Mouse (Mus musculus) forebrain, embryonic 11.5 days (tissue): Measurements from ENCODE around the gene 2900026A02Rik. TPM values are rescaled to one million over a fixed set of nuclear protein-coding genes. Genes with fewer than 3 reads are reported as not detected.

Experiments
- ATAC-seq: fragments of 200-750 bp; cut with Nextera tagmentation; replicated peaks from 2 replicates; pipeline ENCODE4 v1.8.0; 2017; ENCODE audit warnings: moderate TSS enrichment; ENCODE audit not compliant: low FRiP score
- DNase-seq: peaks from one replicate; pipeline ENCODE4 v3.0.0-alpha.2; 2017; ENCODE audit warnings: low spot score
- H3K27ac ChIP-seq: fragments of 300-500 bp; sonication (generic); 2 replicates; pipeline ENCODE4 v1.5.1; 2014; ENCODE audit warnings: low read depth, low read length
- H3K27me3 ChIP-seq: fragments of 300-500 bp; sonication (generic); 2 replicates; pipeline ENCODE4 v1.6.1; 2014; ENCODE audit warnings: mild to moderate bottlenecking, low read length, mixed read lengths; ENCODE audit not compliant: control insufficient read depth, insufficient read depth
- H3K36me3 ChIP-seq: fragments of 300-500 bp; sonication (generic); 2 replicates; pipeline ENCODE4 v1.6.1; 2014; ENCODE audit warnings: mild to moderate bottlenecking, low read length, moderate library complexity, mixed read lengths; ENCODE audit not compliant: control insufficient read depth, insufficient read depth
- H3K4me1 ChIP-seq: fragments of 300-500 bp; sonication (generic); replicated peaks from 2 replicates; pipeline ENCODE4 v1.6.1; 2014; ENCODE audit warnings: low read length, mixed read lengths; ENCODE audit not compliant: control insufficient read depth, insufficient read depth
- H3K4me2 ChIP-seq: fragments of 300-500 bp; sonication (generic); 2 replicates; pipeline ENCODE4 v1.6.1; 2014; ENCODE audit warnings: low read depth, mild to moderate bottlenecking, low read length, moderate library complexity, mixed read lengths; ENCODE audit not compliant: severe bottlenecking
- H3K4me3 ChIP-seq: fragments of 300-500 bp; sonication (generic); 2 replicates; pipeline ENCODE4 v1.5.1; 2014; ENCODE audit warnings: low read depth, low read length
- H3K9ac ChIP-seq: fragments of 300-500 bp; sonication (generic); 2 replicates; pipeline ENCODE4 v1.6.1; 2014; ENCODE audit warnings: low read length
- H3K9me3 ChIP-seq: fragments of 300-500 bp; sonication (generic); 2 replicates; pipeline ENCODE4 v1.6.1; 2016; ENCODE audit warnings: low read length, mixed read lengths; ENCODE audit not compliant: control insufficient read depth
- WGBS: fragments of 180-500 bp; shearing (Covaris S2); extraction: QIAGEN DNeasy Blood & Tissue Kit; methylation state at CpG from one replicate; pipeline ENCODE4 v1.1.7; 2014; 5-methylcytosine and 5-hydroxymethylcytosine counted together
- polyA plus RNA-seq: library from polyadenylated mRNA; unstranded; fragments of >200 nt; fragmentation: Nextera tagmentation; extraction: Ambion mirVana; gene quantifications from 2 replicates; pipeline ENCODE4 v1.2.1, GENCODE M21; 2014

2900026A02Rik gene
- polyA plus RNA-seq, 1 experiment from 2014 or later = 3.4 TPM

DNA sequence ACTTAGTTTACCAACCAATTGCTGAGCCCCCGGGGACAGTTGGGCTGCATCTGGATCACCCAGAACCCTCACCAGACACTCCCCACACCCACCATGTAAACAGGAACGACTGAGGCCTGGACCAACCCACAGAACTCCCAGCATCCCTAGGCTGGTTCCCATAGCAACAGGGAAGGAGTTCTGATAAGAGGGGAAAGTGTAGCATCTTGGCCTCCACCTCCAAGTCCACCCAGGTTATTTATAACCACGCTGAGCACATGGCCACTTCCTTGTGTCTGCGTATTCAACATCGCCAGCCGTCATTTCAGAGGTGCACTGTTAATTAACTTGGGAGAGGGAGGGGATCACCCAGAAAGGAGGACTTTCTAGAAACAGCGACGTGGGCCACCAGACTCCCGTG is 75.9 kb downstream of the 2900026A02Rik start:
- DNase-seq = no peak
- 72% methylated on average over 9 of the region's 9 CpGs for WGBS
- Histone ChIP-seq H3K9ac (no peak overlapping the region), H3K4me2 (no peak overlapping the region), H3K27me3 (no peaks in the 10 kb centered on the region), H3K4me3 (no peak overlapping the region), H3K27ac (no peak overlapping the region), H3K4me1 (0 out of 2 replicates have a peak, but pooled peaks cover 2% of the 10 kb centered on the region), H3K9me3 (no peaks in the 10 kb centered on the region), H3K36me3 (no peaks in the 10 kb centered on the region)
- ATAC-seq = no peak

DNA sequence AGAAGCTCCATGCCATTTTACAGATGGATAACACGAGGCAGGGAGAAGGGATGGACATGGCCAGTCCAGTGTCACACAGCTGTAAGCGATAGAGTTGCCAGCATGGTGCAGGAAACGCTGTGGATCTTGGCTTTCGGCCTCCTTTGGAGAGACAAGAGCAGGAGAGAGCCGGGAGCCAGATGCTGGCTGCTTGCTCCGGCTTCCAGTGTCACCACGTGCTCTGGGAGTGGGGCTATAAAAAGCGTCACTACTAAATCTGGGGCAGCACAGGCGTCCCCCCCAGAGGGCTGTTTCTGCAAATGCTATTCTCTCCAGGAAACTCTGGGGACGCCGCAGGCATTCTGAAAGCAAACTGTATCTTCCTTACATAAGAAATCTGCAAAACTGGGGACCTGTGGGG is 78.5 kb downstream of the 2900026A02Rik start:
- Histone ChIP-seq H3K4me2 (no peak overlapping the region), H3K9me3 (no peaks in the 10 kb centered on the region), H3K9ac (no peak overlapping the region), H3K36me3 (no peaks in the 10 kb centered on the region), H3K27ac (no peak overlapping the region), H3K4me3 (no peak overlapping the region), H3K27me3 (peaks cover 8% of the 10 kb centered on the region), H3K4me1 (peaks cover 12% of the 10 kb centered on the region)
- DNase-seq = no peak
- 71% methylated on average over 11 of the region's 11 CpGs for WGBS
- no peak for ATAC-seq

DNA sequence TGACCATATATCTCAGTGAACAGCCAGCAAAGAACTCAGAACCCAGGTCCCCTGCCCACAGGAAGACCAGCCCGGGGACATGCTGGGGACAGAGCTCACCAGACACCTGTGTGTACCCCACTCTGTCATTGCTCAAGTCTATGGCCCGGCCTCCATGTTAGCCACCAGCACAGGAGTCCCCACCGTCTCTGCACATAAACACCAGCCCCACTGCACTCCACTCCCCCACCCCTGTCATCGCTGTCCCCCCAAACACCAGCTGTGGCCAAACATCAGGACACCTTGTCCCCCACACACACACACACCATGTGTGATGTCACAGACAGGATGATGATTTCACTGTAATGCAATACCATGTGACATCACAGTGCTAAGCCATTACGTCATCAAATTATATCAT is 79.0 kb downstream of the 2900026A02Rik start:
- Histone ChIP-seq H3K27ac (no peak overlapping the region), H3K4me2 (no peak overlapping the region), H3K36me3 (no peaks in the 10 kb centered on the region), H3K4me1 (peaks cover 12% of the 10 kb centered on the region), H3K9ac (no peak overlapping the region), H3K9me3 (no peaks in the 10 kb centered on the region), H3K4me3 (no peak overlapping the region), H3K27me3 (peaks cover 11% of the 10 kb centered on the region)
- ATAC-seq (no peak), DNase-seq (no peak)
- 93% methylated on average over 5 of the region's 5 CpGs for WGBS

DNA sequence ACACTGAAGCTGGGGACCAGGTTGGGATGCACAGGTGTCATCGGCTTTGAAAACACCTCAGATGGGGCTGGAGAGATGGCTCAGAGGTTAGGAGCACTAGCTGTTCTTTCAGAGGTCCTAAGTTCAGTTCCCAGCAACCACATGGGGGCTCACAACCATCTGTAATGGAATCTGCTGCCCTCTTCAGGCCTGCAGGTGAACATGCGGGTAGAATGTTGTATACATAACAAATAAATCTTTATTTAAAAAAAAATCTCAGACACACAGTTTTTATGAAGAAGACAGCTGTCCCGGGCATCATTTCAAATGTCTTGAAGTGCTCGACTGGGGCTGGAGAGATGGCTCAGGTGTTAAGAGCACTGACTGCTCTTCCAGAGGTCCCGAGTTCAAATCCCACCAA is 80.2 kb downstream of the 2900026A02Rik start:
- H3K4me1 ChIP-seq = peaks cover 12% of the 10 kb centered on the region
- WGBS = 95% methylated on average over 5 of the region's 5 CpGs

DNA sequence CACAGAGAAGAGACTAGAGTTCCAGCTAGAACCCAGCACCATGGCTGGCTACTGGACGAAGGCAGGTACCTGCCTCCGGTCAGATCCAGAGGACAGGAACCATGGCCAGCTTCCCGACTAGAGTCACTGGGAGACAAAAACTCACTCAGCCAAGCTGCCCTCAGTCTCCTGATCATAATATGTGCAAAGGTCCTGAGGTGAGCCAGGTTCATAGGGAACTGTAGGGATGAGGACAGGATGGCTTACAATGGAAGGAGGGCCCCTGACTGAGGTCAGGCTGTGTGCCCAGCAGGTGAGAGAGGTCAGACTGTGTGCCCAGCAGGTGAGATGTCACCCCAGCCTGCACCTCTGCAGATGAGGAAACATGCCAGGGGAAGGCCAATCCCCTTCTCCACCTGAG is 81.0 kb downstream of the 2900026A02Rik start:
- ATAC-seq (no peak), DNase-seq (no peak)
- Histone ChIP-seq H3K4me1 (peaks cover 16% of the 10 kb centered on the region), H3K36me3 (no peaks in the 10 kb centered on the region), H3K9me3 (no peaks in the 10 kb centered on the region), H3K9ac (no peak overlapping the region), H3K27ac (no peak overlapping the region), H3K4me2 (no peak overlapping the region), H3K27me3 (peaks cover 11% of the 10 kb centered on the region), H3K4me3 (no peak overlapping the region)
- WGBS = 90% methylated on average over 3 of the region's 3 CpGs

More for the DNA sequence above, 80.2 kb downstream of the 2900026A02Rik start:
- no peak overlapping the region for H3K4me2 ChIP-seq
- no peak overlapping the region for H3K9ac ChIP-seq
- H3K4me3 ChIP-seq = no peak overlapping the region
- H3K36me3 ChIP-seq = no peaks in the 10 kb centered on the region
- DNase-seq = no peak
- ATAC-seq = no peak
- H3K27me3 ChIP-seq = peaks cover 11% of the 10 kb centered on the region
- H3K27ac ChIP-seq = no peak overlapping the region
- no peaks in the 10 kb centered on the region for H3K9me3 ChIP-seq

DNA sequence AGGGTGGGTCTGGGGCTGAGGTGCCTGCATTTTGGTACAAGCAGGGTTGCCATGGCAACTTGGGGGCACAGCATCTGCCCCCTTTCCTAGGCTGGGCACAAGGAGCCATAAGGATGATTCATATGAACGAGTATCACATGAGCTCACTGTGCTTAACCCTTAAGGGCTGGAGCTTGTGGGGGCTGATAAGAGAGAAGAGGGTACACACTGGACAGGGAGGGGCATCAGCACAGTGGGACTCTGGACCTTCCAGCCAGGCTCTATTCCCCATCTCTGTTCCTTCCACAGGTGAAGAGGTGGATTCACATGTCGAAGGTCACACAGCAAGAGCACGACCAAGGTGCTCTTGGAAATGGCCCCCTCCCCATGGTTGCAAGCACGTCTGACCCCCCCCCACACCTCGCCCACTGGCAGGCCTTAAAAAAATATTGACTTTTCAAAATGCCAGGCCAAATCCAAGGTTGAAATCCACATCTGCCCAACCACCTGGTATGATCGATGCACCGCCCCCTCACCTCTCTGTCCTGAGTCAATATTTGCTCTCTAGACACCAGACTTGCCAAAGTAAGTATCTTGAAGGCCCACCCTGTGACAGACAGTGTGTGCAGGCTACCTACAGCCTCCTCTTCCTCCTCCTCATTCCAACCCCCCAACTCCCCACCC is 81.8 kb downstream of the 2900026A02Rik start:
- DNase-seq (no peak), ATAC-seq (peak; percentile 22; the same call in 1 of the 2 replicates)
- WGBS = 70% methylated on average over 7 of the region's 7 CpGs
- H3K4me3 ChIP-seq = peak overlapping the region; percentile 35
- H3K27me3 ChIP-seq = peaks cover 11% of the 10 kb centered on the region
- H3K36me3 ChIP-seq = no peaks in the 10 kb centered on the region
- no peak overlapping the region for H3K27ac ChIP-seq
- peak overlapping the region; percentile 87 for H3K4me2 ChIP-seq
- H3K9ac ChIP-seq = peak overlapping the region; percentile 56
- H3K9me3 ChIP-seq = no peaks in the 10 kb centered on the region
- peaks cover 16% of the 10 kb centered on the region for H3K4me1 ChIP-seq

DNA sequence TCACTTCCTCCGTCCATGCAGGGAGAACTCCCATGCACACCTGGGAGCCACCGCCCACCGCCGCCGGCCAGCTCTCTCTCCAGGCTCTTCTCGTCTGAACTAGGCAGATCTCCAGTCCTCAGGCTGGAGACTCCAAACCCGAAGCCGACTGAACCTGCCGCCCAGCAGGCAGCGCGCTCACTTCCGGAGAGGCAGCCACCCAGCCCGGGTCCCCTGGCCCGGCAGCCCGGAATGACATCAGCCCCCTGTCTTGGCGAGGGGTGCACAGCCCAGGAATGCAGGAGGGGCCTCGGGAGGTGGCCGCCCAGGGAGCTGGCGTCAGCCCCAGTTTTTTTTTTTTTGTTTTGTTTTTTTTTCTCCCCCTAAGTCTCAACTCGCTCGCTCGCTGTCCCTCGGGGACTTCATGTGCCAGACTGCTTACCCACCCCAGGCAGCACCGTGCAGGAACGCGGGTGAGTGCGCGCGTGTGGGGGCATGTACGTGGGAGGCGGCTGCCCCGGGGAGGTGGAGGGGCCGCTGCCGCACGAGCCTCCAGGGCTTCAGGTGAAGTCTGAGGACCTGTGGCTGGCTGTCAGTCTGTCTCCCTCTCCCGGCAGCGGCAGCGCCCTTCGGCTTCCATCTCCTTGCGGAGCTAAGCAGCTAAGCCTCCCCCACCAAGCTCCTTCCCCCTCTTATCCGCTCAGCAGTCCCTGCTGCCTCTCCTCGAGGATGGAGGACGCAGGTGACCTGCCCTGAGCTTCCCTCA is 82.5 kb downstream of the 2900026A02Rik start:
- Histone ChIP-seq H3K9me3 (no peaks in the 10 kb centered on the region), H3K4me3 (peak overlapping the region; percentile 35), H3K27ac (no peak overlapping the region), H3K4me2 (peak overlapping the region; percentile 87), H3K9ac (peak overlapping the region; percentile 56), H3K4me1 (peaks cover 16% of the 10 kb centered on the region), H3K27me3 (peaks cover 11% of the 10 kb centered on the region), H3K36me3 (no peaks in the 10 kb centered on the region)
- ATAC-seq (peak; percentile 43; the same call in 1 of the 2 replicates), DNase-seq (peak; percentile 72)
- WGBS = under 1% methylated on average over 43 of the region's 43 CpGs

DNA sequence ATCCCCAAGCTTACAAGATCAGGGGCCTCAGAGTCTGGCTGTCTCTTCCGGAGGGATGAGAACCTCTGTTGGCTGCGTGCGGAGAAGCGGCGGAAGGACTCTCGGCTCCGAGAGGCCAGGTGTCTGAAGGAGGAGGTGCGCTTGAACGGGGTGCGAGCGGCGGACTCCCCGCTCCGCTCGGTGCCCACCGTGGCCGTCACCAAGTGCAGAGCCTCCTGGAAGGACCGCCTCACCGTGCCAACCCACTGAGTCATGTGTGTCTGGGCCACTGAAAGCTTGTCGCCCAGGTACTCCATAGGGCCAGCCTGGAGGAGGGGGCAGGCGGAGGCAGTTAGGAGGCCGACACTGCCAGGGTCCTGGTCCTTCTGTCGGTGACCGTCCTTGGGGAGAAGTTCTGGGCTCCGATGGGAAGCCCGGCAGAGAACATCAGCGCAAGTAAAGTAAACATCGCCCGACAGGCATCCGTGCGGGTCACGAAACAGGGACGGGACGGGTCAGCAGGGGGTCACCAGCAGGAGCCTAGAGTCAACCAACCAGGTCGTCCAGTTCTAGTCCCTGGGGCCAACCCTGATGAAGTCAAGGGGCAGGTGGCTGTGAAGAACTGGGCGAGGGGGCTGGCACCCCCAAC is 83.2 kb downstream of the 2900026A02Rik start:
- peak overlapping the region; percentile 87 for H3K4me2 ChIP-seq
- peak overlapping the region; percentile 35 for H3K4me3 ChIP-seq
- H3K9ac ChIP-seq = peak overlapping the region; percentile 56
- WGBS = 7% methylated on average over 36 of the region's 36 CpGs
- H3K27ac ChIP-seq = no peak overlapping the region
- no peaks in the 10 kb centered on the region for H3K9me3 ChIP-seq
- DNase-seq (no peak), ATAC-seq (0 out of 2 replicates have a peak, but pooled peaks have one; percentile 1)
- no peaks in the 10 kb centered on the region for H3K36me3 ChIP-seq
- peaks cover 21% of the 10 kb centered on the region for H3K4me1 ChIP-seq
- peaks cover 11% of the 10 kb centered on the region for H3K27me3 ChIP-seq
